Mouse (Mus musculus): ENCODE measurements around the gene Ppp1r13b. TPM values are rescaled to one million over a fixed set of nuclear protein-coding genes. Genes with fewer than 3 reads are reported as not detected.

Gene Ppp1r13b
- polyA plus RNA-seq, 1 experiment from 2014 or later, result 29.1 TPM

DNA sequence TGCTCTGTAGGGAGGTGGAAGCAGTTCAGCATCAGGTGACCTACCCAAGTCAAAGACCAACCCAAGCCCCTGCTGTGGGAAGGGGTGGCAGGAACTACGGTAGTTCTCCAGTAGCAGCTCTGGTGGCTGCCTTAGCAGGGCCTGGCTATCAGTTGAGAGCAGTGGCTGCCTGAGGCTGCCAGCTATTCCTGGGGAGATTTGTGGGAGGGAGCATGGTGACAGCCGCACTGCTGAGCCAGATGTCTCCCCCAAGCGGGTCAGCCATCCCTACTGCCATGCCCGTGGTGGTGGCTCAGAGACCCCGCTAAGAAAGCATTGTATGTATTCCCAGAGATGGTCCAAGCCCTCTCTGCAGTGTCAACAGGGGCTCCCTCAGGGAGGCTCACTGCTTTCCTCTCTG lies 75.3 kb downstream of the Ppp1r13b start:
- H3K4me1 ChIP-seq (replicated peaks; ENCODE audit: control insufficient read depth, insufficient read depth, low read length), result no peaks in the 10 kb centered on the region
- WGBS, result 88% methylated on average over 5 of the region's 5 CpGs
- no peak overlapping the region for H3K27ac ChIP-seq (ENCODE audit: low read depth)
- no peaks in the 10 kb centered on the region for H3K9me3 ChIP-seq (ENCODE audit: control insufficient read depth, low read length)
- no peak overlapping the region for H3K4me3 ChIP-seq (ENCODE audit: low read depth, low read length)
- peaks cover 90% of the 10 kb centered on the region for H3K36me3 ChIP-seq (ENCODE audit: control insufficient read depth, insufficient read depth, low read length)
- H3K9ac ChIP-seq (ENCODE audit: low read length), result no peak overlapping the region
- no peaks in the 10 kb centered on the region for H3K27me3 ChIP-seq (replicated peaks; ENCODE audit: control insufficient read depth, insufficient read depth, low read length)
- no peak overlapping the region for H3K4me2 ChIP-seq (ENCODE audit: low read length)
- DNase-seq (ENCODE audit: low spot score) (no peak), ATAC-seq (replicated peaks; ENCODE audit: low FRiP score, low TSS enrichment, low read depth) (no peak)

DNA sequence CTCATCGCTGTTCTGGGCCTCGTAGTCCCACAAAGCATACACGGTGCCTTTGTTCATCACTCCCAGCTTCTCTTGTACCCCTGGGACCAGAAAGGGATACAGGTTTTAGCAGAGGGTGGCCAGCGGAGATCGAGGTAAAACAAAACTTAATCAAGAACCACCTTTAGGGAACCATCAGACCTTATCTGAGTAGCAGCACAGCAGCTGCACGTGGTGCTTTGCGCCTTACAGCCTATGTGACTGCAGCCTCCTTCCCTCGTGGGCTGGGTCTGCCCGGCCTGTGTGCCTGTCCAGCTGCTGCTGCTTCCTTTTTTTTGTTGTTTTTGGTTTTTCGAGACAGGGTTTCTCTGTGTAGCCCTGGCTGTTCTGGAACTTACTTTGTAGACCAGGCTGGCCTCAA lies 77.5 kb downstream of the Ppp1r13b start:
- no peaks in the 10 kb centered on the region for H3K4me1 ChIP-seq (replicated peaks; ENCODE audit: control insufficient read depth, insufficient read depth, low read length)
- DNase-seq (ENCODE audit: low spot score) (no peak), ATAC-seq (replicated peaks; ENCODE audit: low FRiP score, low TSS enrichment, low read depth) (no peak)
- H3K27ac ChIP-seq (ENCODE audit: low read depth), result no peak overlapping the region
- no peaks in the 10 kb centered on the region for H3K9me3 ChIP-seq (ENCODE audit: control insufficient read depth, low read length)
- H3K36me3 ChIP-seq (ENCODE audit: control insufficient read depth, insufficient read depth, low read length), result peaks cover 96% of the 10 kb centered on the region
- WGBS, result 86% methylated on average over 10 of the region's 10 CpGs
- H3K4me3 ChIP-seq (ENCODE audit: low read depth, low read length), result no peak overlapping the region
- H3K27me3 ChIP-seq (replicated peaks; ENCODE audit: control insufficient read depth, insufficient read depth, low read length), result no peaks in the 10 kb centered on the region
- H3K9ac ChIP-seq (ENCODE audit: low read length), result no peak overlapping the region
- H3K4me2 ChIP-seq (ENCODE audit: low read length), result no peak overlapping the region

DNA sequence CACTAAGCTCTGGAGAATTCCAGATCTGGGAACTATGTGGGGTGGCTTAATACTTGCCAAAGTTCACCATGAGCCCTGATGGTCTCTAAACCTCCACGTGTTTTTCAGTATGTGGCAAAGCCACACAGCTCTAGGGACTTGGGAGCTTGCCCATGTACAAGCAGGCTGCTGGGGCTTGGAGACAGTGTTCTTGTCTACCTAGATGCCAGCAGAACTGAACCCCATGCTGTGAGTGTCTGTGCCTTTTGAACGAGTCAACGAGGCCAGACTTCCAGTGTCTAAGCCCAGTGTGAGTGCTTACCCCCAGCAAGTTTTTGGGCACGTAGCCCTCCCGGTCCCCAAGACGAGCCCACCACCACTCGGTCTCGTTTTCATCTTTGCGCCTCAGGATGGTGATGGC lies 78.0 kb downstream of the Ppp1r13b start:
- no peak overlapping the region for H3K4me3 ChIP-seq (ENCODE audit: low read depth, low read length)
- H3K27ac ChIP-seq (ENCODE audit: low read depth), result no peak overlapping the region
- H3K4me1 ChIP-seq (replicated peaks; ENCODE audit: control insufficient read depth, insufficient read depth, low read length), result no peaks in the 10 kb centered on the region
- no peaks in the 10 kb centered on the region for H3K27me3 ChIP-seq (replicated peaks; ENCODE audit: control insufficient read depth, insufficient read depth, low read length)
- peaks cover 96% of the 10 kb centered on the region for H3K36me3 ChIP-seq (ENCODE audit: control insufficient read depth, insufficient read depth, low read length)
- H3K9me3 ChIP-seq (ENCODE audit: control insufficient read depth, low read length), result no peaks in the 10 kb centered on the region
- no peak for ATAC-seq (replicated peaks; ENCODE audit: low FRiP score, low TSS enrichment, low read depth)
- H3K4me2 ChIP-seq (ENCODE audit: low read length), result no peak overlapping the region
- H3K9ac ChIP-seq (ENCODE audit: low read length), result no peak overlapping the region
- WGBS, result 90% methylated on average over 9 of the region's 9 CpGs
- DNase-seq (ENCODE audit: low spot score), result no peak

DNA sequence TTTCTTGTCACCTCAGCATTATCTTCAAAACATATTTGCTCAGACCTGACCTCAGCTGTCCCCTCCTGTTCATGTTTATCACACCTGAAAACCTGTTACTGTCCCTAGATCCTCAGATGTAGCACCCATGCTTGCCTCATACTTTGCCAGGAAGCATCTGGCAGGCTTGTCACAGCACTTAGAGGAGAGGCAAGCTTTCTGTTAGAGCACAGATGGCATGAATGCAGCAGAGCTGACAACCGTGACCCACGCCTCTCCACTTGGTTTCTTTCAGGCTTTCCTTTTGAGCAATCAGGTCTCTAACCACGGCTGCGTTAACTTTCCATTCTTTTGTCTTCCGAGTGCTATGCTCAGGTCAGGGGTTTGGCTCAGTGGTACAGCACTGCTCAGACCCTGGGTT lies 78.5 kb downstream of the Ppp1r13b start:
- WGBS, result 91% methylated on average over 5 of the region's 5 CpGs
- no peaks in the 10 kb centered on the region for H3K9me3 ChIP-seq (ENCODE audit: control insufficient read depth, low read length)
- DNase-seq (ENCODE audit: low spot score), result no peak
- no peak for ATAC-seq (replicated peaks; ENCODE audit: low FRiP score, low TSS enrichment, low read depth)
- peaks cover 96% of the 10 kb centered on the region for H3K36me3 ChIP-seq (ENCODE audit: control insufficient read depth, insufficient read depth, low read length)
- H3K27ac ChIP-seq (ENCODE audit: low read depth), result no peak overlapping the region
- H3K4me2 ChIP-seq (ENCODE audit: low read length), result no peak overlapping the region
- no peak overlapping the region for H3K4me3 ChIP-seq (ENCODE audit: low read depth, low read length)
- no peaks in the 10 kb centered on the region for H3K27me3 ChIP-seq (replicated peaks; ENCODE audit: control insufficient read depth, insufficient read depth, low read length)
- H3K4me1 ChIP-seq (replicated peaks; ENCODE audit: control insufficient read depth, insufficient read depth, low read length), result no peaks in the 10 kb centered on the region
- no peak overlapping the region for H3K9ac ChIP-seq (ENCODE audit: low read length)

DNA sequence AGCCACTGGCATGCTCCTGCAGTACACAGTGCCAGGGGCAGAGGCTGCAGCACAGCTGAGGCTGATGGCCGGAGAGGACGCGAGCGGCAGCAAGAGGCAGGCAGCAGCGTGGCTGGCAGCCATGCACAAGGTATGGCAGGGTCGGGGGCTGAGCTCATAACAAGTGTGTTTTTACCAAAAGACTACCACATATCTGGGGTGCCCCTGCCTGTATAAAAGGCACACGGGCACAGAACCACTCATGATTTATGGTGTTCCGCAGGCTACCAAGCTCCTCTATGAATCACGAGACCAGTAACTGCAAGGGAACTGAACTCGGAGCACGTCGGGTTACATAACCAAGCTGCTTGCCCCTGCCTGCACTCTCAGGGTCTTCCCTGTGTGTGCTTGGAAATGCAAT lies 80.4 kb downstream of the Ppp1r13b start:
- no peaks in the 10 kb centered on the region for H3K4me1 ChIP-seq (replicated peaks; ENCODE audit: control insufficient read depth, insufficient read depth, low read length)
- H3K36me3 ChIP-seq (ENCODE audit: control insufficient read depth, insufficient read depth, low read length), result peaks cover 96% of the 10 kb centered on the region
- no peak for DNase-seq (ENCODE audit: low spot score)
- 86% methylated on average over 12 of the region's 12 CpGs for WGBS
- no peaks in the 10 kb centered on the region for H3K27me3 ChIP-seq (replicated peaks; ENCODE audit: control insufficient read depth, insufficient read depth, low read length)
- no peak for ATAC-seq (replicated peaks; ENCODE audit: low FRiP score, low TSS enrichment, low read depth)
- H3K4me3 ChIP-seq (ENCODE audit: low read depth, low read length), result no peak overlapping the region
- H3K4me2 ChIP-seq (ENCODE audit: low read length), result no peak overlapping the region
- no peaks in the 10 kb centered on the region for H3K9me3 ChIP-seq (ENCODE audit: control insufficient read depth, low read length)
- H3K27ac ChIP-seq (ENCODE audit: low read depth), result no peak overlapping the region
- H3K9ac ChIP-seq (ENCODE audit: low read length), result no peak overlapping the region

DNA sequence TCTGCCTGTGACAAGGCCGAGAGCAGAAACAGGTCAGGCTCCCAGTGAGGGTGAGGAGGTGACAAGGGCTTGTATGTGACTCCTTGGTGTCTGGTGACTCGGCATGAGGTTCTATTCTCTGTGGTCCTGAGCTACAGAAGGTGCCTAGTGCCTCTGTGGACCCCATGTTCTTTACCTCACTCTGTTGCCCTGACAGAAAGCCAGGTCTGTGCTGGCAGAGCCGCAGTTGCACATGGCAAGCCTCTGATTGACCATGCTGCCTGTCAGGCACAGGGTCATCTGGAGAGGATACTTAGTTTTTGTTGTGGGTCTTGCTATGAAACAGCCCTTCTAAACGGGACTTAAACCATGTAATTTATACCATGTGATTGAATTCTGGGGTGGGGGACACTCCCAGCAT lies 86.0 kb downstream of the Ppp1r13b start:
- no peak overlapping the region for H3K4me3 ChIP-seq (ENCODE audit: low read depth, low read length)
- H3K9me3 ChIP-seq (ENCODE audit: control insufficient read depth, low read length), result no peaks in the 10 kb centered on the region
- H3K9ac ChIP-seq (ENCODE audit: low read length), result no peak overlapping the region
- H3K36me3 ChIP-seq (ENCODE audit: control insufficient read depth, insufficient read depth, low read length), result peaks cover 45% of the 10 kb centered on the region
- H3K27me3 ChIP-seq (replicated peaks; ENCODE audit: control insufficient read depth, insufficient read depth, low read length), result no peaks in the 10 kb centered on the region
- DNase-seq (ENCODE audit: low spot score) (no peak), ATAC-seq (replicated peaks; ENCODE audit: low FRiP score, low TSS enrichment, low read depth) (no peak)
- H3K27ac ChIP-seq (ENCODE audit: low read depth), result no peak overlapping the region
- peaks cover 20% of the 10 kb centered on the region; the same call in 1 of the 2 replicates for H3K4me1 ChIP-seq (replicated peaks; ENCODE audit: control insufficient read depth, insufficient read depth, low read length)
- 59% methylated on average over 4 of the region's 4 CpGs for WGBS
- H3K4me2 ChIP-seq (ENCODE audit: low read length), result no peak overlapping the region

DNA sequence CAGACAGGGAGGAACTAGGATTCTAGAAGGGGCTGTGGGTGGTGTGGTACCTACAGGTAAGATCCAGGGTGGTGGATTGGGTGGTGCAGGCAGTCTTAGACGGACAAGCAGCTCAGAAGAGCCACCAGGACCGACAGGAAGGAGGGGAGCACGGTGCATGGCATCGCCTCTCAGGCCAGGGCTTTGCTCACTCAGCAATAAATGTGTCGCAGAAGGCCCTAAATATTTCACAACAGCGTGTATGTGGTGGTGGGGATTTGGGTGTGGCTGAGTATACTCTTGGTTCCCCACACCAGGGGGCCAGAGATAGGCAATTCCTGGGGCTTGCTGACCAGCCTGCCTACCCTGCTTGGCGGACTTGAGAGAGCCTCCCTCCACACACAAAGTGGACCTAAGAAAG lies 87.2 kb downstream of the Ppp1r13b start:
- Histone ChIP-seq H3K27me3 (replicated peaks; ENCODE audit: control insufficient read depth, insufficient read depth, low read length) (no peaks in the 10 kb centered on the region), H3K9ac (ENCODE audit: low read length) (no peak overlapping the region), H3K4me1 (replicated peaks; ENCODE audit: control insufficient read depth, insufficient read depth, low read length) (peaks cover 32% of the 10 kb centered on the region), H3K4me2 (ENCODE audit: low read length) (no peak overlapping the region), H3K4me3 (ENCODE audit: low read depth, low read length) (no peak overlapping the region), H3K27ac (ENCODE audit: low read depth) (no peak overlapping the region), H3K36me3 (ENCODE audit: control insufficient read depth, insufficient read depth, low read length) (peaks cover 33% of the 10 kb centered on the region), H3K9me3 (ENCODE audit: control insufficient read depth, low read length) (no peaks in the 10 kb centered on the region)
- WGBS, result 62% methylated on average over 7 of the region's 7 CpGs
- ATAC-seq (replicated peaks; ENCODE audit: low FRiP score, low TSS enrichment, low read depth) (no peak), DNase-seq (ENCODE audit: low spot score) (no peak)

DNA sequence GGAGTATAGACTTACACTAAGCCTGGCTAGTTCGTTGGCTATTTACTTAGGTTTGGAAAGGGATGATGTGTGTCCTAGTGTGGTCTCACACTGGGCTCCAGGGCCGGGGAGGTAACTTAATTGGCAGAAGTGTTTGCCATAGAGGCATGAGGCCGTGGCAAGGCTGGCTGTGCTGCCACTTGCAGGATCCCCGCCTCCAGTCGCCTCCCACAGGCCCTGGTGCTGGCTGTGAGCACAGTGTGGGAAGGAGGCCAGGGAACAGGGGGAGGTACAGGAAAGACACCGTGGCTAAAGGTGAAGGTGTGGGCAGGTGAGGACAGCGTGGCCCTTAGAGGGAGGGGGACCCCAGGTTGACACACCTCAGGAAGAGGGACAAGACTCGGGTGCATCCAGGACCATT lies 88.0 kb downstream of the Ppp1r13b start:
- Histone ChIP-seq H3K36me3 (ENCODE audit: control insufficient read depth, insufficient read depth, low read length) (peaks cover 25% of the 10 kb centered on the region), H3K27me3 (replicated peaks; ENCODE audit: control insufficient read depth, insufficient read depth, low read length) (no peaks in the 10 kb centered on the region), H3K4me3 (ENCODE audit: low read depth, low read length) (no peak overlapping the region), H3K9me3 (ENCODE audit: control insufficient read depth, low read length) (no peaks in the 10 kb centered on the region), H3K4me1 (replicated peaks; ENCODE audit: control insufficient read depth, insufficient read depth, low read length) (peaks cover 40% of the 10 kb centered on the region), H3K4me2 (ENCODE audit: low read length) (no peak overlapping the region), H3K27ac (ENCODE audit: low read depth) (no peak overlapping the region), H3K9ac (ENCODE audit: low read length) (no peak overlapping the region)
- DNase-seq (ENCODE audit: low spot score), result no peak
- WGBS, result 75% methylated on average over 8 of the region's 8 CpGs
- ATAC-seq (replicated peaks; ENCODE audit: low FRiP score, low TSS enrichment, low read depth), result no peak

DNA sequence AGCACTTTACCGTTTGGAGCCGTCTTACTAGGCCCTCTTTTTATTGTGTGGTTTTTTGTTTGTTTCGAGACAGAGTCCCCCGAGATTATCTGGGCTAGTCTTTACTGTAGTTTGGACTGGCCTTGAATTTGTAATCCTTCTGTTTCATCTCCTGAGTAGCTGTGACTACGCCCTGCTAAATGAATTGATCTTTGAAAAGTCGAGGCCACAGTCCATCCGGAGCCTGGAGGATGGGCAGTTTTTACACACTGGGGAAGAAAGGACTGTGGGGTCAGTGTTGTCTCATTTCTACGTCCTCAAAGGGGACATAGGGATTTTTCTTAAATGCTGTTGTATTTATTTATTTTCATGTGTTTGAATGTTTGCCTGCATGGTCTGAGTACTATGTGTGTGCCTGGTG lies 89.9 kb downstream of the Ppp1r13b start:
- H3K36me3 ChIP-seq (ENCODE audit: control insufficient read depth, insufficient read depth, low read length), result peaks cover 6% of the 10 kb centered on the region; the same call in 1 of the 2 replicates
- DNase-seq (ENCODE audit: low spot score), result no peak
- H3K4me3 ChIP-seq (ENCODE audit: low read depth, low read length), result no peak overlapping the region
- no peak for ATAC-seq (replicated peaks; ENCODE audit: low FRiP score, low TSS enrichment, low read depth)
- WGBS, result 78% methylated on average over 8 of the region's 8 CpGs
- no peaks in the 10 kb centered on the region for H3K27me3 ChIP-seq (replicated peaks; ENCODE audit: control insufficient read depth, insufficient read depth, low read length)
- no peak overlapping the region for H3K27ac ChIP-seq (ENCODE audit: low read depth)
- peaks cover 45% of the 10 kb centered on the region for H3K4me1 ChIP-seq (replicated peaks; ENCODE audit: control insufficient read depth, insufficient read depth, low read length)
- H3K4me2 ChIP-seq (ENCODE audit: low read length), result no peak overlapping the region
- no peak overlapping the region for H3K9ac ChIP-seq (ENCODE audit: low read length)
- no peaks in the 10 kb centered on the region for H3K9me3 ChIP-seq (ENCODE audit: control insufficient read depth, low read length)

Measured in intestine, embryonic 14.5 days (tissue).